Mouse (Mus musculus): ENCODE data around the gene Tenm4. TPM values are rescaled to one million over a fixed set of nuclear protein-coding genes. Genes with fewer than 3 reads are reported as not detected.
A peak's percentile ranks its signal among the peaks of the same experiment; 100 is the strongest.

The Tenm4 gene
- polyA plus RNA-seq, 1 experiment = 31.4 TPM

DNA sequence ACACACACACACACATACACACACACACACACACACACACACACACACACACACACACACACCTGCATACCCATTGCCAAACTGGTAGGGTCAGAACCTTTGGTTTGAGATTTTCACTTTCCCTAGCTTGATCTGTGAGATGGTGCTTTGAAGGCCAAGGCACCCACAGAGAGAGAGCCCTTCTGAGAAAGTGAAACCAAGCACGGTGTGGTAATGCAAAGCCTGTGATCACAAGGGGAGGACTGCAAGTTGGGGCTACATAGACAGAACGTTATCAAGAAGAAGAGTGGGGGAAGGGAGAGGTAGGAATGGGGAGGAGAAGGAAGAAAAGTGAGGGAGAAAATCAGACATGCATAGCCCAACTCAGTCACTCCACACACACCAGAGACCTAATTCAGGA is 285.6 kb downstream of the Tenm4 start:
- DNase-seq (ENCODE audit: extremely low spot score in 1 of 2, low spot score in 1 of 2) = no peak

GRCm38 (mm10) chr7:96457891-96458290 is 286.8 kb downstream of the Tenm4 start:
- DNase-seq (ENCODE audit: extremely low spot score in 1 of 2, low spot score in 1 of 2) = peak in 1 of 2 experiments; percentile 60

- DNase-seq (ENCODE audit: extremely low spot score in 1 of 2, low spot score in 1 of 2) = no peak
These were observed 287.9 kb downstream of the Tenm4 start for GRCm38 (mm10) chr7:96458992-96459391.

DNA sequence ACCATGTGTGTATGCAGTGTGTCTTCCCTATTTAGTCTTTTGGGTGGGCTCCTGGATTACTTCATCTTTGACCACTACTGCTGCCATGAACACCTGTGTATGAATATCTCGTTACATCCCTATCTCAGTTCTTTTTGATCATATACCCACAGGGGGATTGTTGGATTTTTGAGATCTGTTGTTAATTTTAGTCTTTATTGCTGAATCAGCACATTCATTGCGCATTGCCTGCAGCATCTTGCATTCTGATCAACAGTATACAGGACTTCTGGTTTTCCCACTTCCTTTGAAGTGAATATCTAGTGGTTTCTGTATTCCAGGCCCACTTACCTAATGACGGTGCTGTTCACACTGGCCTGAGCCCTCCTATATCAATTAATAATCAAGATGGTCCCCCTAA is 295.7 kb downstream of the Tenm4 start:
- no peak for DNase-seq (ENCODE audit: extremely low spot score in 1 of 2, low spot score in 1 of 2)

- DNase-seq (ENCODE audit: extremely low spot score in 1 of 2, low spot score in 1 of 2) = no peak
These were observed 299.8 kb downstream of the Tenm4 start for GRCm38 (mm10) chr7:96470821-96471220.

DNA sequence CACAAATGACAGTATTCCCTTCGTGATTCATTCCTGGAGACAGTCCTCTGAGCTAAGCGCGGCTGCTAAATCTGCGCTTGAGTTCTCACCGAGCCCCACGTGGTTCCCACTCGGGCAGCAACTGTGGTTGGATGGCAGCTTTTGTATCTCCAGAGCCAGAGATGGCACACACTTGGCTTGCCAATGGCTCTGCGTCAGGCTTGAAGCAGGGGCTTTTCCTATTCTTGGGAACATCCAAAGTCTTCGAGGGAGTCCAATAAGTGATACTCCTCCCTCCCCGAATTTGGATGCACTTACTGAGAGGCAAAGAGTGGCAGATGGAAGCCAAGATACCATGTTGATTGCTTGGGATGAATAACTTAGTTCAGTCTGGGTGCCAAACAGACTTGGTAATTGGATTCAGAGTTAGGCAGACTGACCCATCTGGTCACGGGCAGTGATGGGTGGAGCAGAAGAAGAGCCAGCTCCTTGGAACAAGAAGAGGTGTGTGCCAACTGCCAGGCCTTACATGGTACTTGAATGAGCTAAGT is 303.6 kb downstream of the Tenm4 start:
- peak; percentile 90 to 91 for DNase-seq (ENCODE audit: extremely low spot score in 1 of 2, low spot score in 1 of 2)

DNA sequence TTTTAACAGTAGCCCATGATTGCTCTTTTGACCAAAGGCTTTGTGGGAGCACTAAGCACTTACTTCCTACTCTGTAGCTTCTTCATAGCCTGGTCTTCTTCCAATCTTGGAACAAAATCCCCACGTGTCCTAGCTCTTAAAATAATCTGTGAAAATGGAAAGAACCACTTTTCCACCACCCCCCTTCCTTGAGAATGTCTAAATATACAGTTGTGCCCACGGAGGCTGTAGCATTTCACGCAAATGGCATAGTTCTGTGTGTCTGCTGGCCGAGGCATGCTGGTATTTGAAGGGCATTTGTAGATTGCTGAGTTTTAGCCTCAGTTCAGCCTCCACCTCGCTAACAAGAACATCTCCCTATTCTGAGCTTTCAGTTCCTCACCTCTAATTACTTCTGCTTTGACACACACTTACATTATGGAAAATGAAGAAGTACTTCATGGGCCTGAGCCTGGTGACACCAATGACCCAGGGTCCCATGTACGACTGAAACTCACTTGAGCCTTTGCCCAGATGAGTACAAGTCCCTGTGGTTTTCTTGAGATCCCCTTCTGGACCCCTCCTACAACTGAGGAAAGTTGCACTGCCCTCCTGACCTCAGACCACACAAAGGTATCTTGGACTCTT is 306.1 kb downstream of the Tenm4 start:
- peak; percentile 47 to 58 for DNase-seq (ENCODE audit: extremely low spot score in 1 of 2, low spot score in 1 of 2)

GRCm38 (mm10) chr7:96479139-96479538 is 308.1 kb downstream of the Tenm4 start:
- no peak for DNase-seq (ENCODE audit: extremely low spot score in 1 of 2, low spot score in 1 of 2)

- DNase-seq (ENCODE audit: extremely low spot score in 1 of 2, low spot score in 1 of 2) = no peak
These were observed 309.4 kb downstream of the Tenm4 start for GRCm38 (mm10) chr7:96480351-96480983.

DNA sequence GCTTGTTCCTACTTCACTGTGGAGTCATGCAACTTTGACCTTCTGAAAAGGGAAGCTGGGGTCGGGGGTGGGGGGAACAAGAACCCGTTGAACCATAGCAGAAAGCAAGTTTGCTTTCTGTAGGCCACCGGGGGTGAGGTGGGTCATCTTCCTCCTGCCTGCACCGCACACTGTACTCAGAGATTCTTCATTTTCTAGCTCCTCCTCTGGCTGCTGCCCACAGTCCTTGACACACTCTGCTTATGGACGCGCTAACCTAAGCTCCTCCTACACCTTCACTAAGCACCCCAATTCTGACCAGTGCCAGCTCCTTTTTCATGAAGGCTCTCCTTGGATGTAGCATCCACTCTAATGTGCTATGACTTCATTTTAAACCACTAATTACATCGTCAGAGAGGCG is 311.9 kb downstream of the Tenm4 start:
- no peak for DNase-seq (ENCODE audit: extremely low spot score in 1 of 2, low spot score in 1 of 2)

DNA sequence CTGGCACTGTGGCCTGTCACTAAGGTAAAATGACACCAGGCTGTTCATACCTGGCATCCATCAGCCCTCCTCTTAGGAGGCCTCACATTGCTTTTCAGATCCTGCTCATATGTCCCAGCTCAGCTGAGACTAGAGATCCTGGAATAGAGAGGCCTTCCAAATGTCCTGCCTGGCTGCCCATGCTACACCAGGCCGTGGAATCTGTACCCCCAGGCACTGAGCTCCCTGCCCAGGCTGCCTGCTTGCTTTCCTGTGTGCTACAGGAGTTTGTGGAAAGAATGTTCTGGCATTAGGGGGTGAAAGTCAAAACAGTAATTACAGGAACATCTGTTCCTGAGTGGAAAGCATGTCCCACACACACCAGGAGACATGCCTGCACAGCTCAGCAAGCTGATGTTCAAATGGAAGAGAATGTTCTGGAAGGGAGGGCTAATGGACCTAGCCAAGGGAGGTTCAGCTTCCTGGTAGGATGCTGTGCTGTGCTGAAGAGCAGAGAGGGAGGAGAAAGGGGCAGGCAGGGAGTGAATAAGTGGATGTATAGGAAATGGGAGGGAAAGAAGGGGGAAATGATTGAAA is 313.0 kb downstream of the Tenm4 start:
- no peak for DNase-seq (ENCODE audit: extremely low spot score in 1 of 2, low spot score in 1 of 2)

- no peak for DNase-seq (ENCODE audit: extremely low spot score in 1 of 2, low spot score in 1 of 2)
These were observed 318.5 kb downstream of the Tenm4 start for GRCm38 (mm10) chr7:96489348-96490076.

DNA sequence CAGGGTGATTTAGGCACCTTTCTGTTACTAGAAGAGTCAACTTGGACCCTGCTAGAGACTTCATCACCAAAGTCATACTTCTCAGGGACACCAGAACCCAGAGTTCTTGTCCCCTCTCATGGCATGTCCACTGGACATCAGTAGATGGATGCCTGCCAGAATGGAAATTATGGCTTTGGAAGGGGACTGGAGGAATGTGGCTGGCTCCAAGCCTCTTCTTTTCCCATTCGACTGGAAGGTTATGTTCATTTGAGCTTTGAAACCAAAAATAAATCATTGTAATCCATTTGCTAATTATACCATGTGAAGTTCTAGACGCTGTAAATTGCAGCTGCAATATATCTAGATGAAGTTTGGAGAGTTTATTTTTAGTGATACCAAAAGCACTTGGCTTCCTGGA is 320.9 kb downstream of the Tenm4 start:
- DNase-seq (ENCODE audit: extremely low spot score in 1 of 2, low spot score in 1 of 2) = no peak

- no peak for DNase-seq (ENCODE audit: extremely low spot score in 1 of 2, low spot score in 1 of 2)
These were observed 321.6 kb downstream of the Tenm4 start for GRCm38 (mm10) chr7:96492696-96493095.

DNA sequence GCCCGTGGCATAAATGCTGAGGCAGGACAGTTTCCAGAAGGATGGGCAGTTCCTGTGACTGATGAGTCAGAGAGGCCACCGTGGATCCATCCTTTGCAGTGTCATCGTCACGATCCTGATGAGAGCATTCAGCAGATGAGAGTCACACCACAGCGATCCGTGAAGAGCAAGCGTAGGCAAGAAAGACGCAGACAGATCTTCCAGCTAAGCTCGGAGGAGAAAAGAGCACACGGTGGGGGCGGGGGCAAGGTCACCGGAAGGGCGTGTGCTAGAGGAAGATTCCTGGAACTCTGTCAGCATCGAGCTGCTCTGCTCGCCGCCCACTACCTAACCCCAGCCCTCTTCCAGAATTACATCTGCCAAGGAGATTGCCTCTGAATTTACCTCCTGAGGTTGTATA is 323.0 kb downstream of the Tenm4 start:
- peak; percentile 29 to 62 for DNase-seq (ENCODE audit: extremely low spot score in 1 of 2, low spot score in 1 of 2)

GRCm38 (mm10) chr7:96500108-96500507 is 329.1 kb downstream of the Tenm4 start:
- DNase-seq (ENCODE audit: extremely low spot score in 1 of 2, low spot score in 1 of 2) = peak in 1 of 2 experiments; percentile 36

DNA sequence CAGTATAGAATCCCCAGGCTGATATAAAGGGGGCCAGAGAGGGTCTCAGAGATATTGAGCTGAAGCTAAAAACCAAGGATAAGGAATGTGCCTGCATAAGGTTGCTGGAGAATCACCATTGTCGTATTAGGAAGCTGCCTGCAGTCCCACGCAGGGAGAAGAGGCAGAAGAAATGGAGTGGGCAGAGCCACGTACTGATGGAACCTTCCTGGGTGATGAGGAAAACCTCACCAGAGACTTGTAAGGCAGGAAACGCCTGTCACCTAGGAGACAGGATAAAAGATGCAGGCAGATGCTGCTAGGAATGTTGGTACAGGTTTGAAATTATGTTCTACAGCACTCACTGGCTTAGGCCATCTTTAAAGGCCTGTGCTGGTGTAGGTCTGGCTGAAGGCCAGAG is 329.8 kb downstream of the Tenm4 start:
- DNase-seq (ENCODE audit: extremely low spot score in 1 of 2, low spot score in 1 of 2) = peak in 1 of 2 experiments; percentile 63

- DNase-seq (ENCODE audit: extremely low spot score in 1 of 2, low spot score in 1 of 2) = no peak
These were observed 331.4 kb downstream of the Tenm4 start for GRCm38 (mm10) chr7:96502321-96502973.

GRCm38 (mm10) chr7:96505538-96505937 is 334.5 kb downstream of the Tenm4 start:
- no peak for DNase-seq (ENCODE audit: extremely low spot score in 1 of 2, low spot score in 1 of 2)

DNA sequence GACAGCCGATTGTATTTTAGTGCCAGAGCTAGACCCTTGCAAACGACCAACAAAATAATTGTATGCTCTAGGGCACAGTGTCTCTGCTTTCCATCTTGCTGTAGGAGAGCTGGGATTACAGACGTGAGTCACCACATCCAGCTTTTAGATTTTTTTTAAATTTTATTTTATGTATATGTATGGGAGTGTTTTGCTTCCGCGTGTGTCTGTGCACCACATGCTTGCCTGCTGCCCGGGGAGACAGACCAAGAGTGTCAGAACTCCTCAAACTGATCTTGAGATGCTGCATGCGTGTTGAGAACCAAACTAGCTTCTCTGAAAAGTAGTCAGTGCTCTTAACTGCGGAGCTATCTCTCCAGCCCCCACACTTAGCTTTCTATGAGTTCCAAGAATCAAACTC is 336.0 kb downstream of the Tenm4 start:
- DNase-seq (ENCODE audit: extremely low spot score in 1 of 2, low spot score in 1 of 2) = no peak

DNA sequence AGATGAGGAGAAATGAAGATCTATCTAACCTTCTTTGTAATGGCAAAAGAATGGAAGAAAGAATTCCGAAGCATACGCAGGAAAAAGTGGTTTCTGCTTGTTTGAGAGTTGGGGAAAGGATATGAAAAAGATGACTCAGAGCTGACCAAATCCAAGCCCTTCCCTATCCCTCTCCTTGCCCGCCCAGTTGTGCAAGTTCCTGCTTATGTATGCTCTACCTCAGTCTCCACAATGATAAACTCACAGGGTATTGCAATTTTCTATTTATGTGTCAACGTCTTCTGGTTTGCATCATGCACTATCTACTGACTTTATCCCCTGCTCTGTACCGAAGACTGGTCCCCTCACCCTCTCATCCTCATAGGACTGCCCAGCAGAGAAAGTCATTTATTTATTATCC is 339.4 kb downstream of the Tenm4 start:
- no peak for DNase-seq (ENCODE audit: extremely low spot score in 1 of 2, low spot score in 1 of 2)
